Mouse (Mus musculus) liver, postnatal 0 days (tissue): Measurements from ENCODE around the gene Serpini1. TPM values are rescaled to one million over a fixed set of nuclear protein-coding genes. Genes with fewer than 3 reads are reported as not detected.
A peak's percentile ranks its signal among the peaks of the same experiment; 100 is the strongest.

ENCODE experiments used
- ATAC-seq: fragments of 200-750 bp; cut with Nextera tagmentation; 2 replicates; pipeline ENCODE4 v1.8.0; 2017; ENCODE audit warnings: mild to moderate bottlenecking, moderate library complexity
- DNase-seq: peaks from one replicate; pipeline ENCODE4 v3.0.0-alpha.2; 2016
- H3K27ac ChIP-seq: fragments of 300-500 bp; sonication (generic); 2 replicates; pipeline ENCODE4 v1.5.1; 2014; ENCODE audit warnings: antibody characterized with exemption, moderate library complexity, mild to moderate bottlenecking, low read depth
- H3K27me3 ChIP-seq: fragments of 300-500 bp; sonication (generic); 2 replicates; pipeline ENCODE4 v1.6.1; 2014; ENCODE audit warnings: low read length, control low read depth, mixed read lengths; ENCODE audit not compliant: insufficient read depth
- H3K36me3 ChIP-seq: fragments of 300-500 bp; sonication (generic); replicated peaks from 2 replicates; pipeline ENCODE4 v1.6.1; 2014; ENCODE audit warnings: mild to moderate bottlenecking, control low read depth, low read length, moderate library complexity, mixed read lengths; ENCODE audit not compliant: insufficient read depth
- H3K4me1 ChIP-seq: fragments of 300-500 bp; sonication (generic); 2 replicates; pipeline ENCODE4 v1.6.1; 2014; ENCODE audit warnings: antibody characterized with exemption, mild to moderate bottlenecking, control low read depth; ENCODE audit not compliant: insufficient read depth
- H3K4me2 ChIP-seq: fragments of 300-500 bp; sonication (generic); 2 replicates; pipeline ENCODE4 v1.6.1; 2014; ENCODE audit warnings: low read depth, mild to moderate bottlenecking, low read length, moderate library complexity, mixed read lengths
- H3K4me3 ChIP-seq: fragments of 300-500 bp; sonication (generic); 2 replicates; pipeline ENCODE4 v1.5.1; 2014; ENCODE audit warnings: low read depth, low read length
- H3K9ac ChIP-seq: fragments of 300-500 bp; sonication (generic); replicated peaks from 2 replicates; pipeline ENCODE4 v1.6.1; 2014; ENCODE audit warnings: mild to moderate bottlenecking, moderate library complexity
- H3K9me3 ChIP-seq: fragments of 300-500 bp; sonication (generic); 2 replicates; pipeline ENCODE4 v1.6.1; 2016; ENCODE audit warnings: mild to moderate bottlenecking, control low read depth, low read length, mixed read lengths
- CTCF ChIP-seq: sonication (generic); IDR thresholded peaks from 2 replicates; pipeline ENCODE4 v1.5.1; 2016; ENCODE audit warnings: antibody characterized with exemption, low read depth
- EP300 ChIP-seq: IDR thresholded peaks from 2 replicates; pipeline ENCODE4 v1.6.1; 2016; ENCODE audit warnings: antibody characterized with exemption, low read depth, mild to moderate bottlenecking
- WGBS: fragments of 180-500 bp; shearing (Covaris S2); extraction: QIAGEN DNeasy Blood & Tissue Kit; methylation state at CpG from one replicate; pipeline ENCODE4 v1.1.7; 2014; ENCODE audit not compliant: insufficient replicate concordance; 5-methylcytosine and 5-hydroxymethylcytosine counted together
- polyA plus RNA-seq: library from polyadenylated mRNA; unstranded; fragments of >200 nt; fragmentation: Nextera tagmentation; extraction: Ambion mirVana; gene quantifications from 2 replicates; pipeline ENCODE4 v1.2.1, GENCODE M21; 2015

The Serpini1 gene
- polyA plus RNA-seq, 1 experiment from 2014 or later: 0.45 TPM

GRCm38 (mm10) chr3:75541259-75541658 lies 16.1 kb upstream of the Serpini1 start:
- H3K27me3 ChIP-seq: no peaks in the 10 kb centered on the region
- H3K9me3 ChIP-seq: no peaks in the 10 kb centered on the region
- H3K36me3 ChIP-seq: peaks cover 12% of the 10 kb centered on the region
- ATAC-seq (no peak), DNase-seq (no peak)
- H3K4me2 ChIP-seq: no peak overlapping the region
- H3K4me3 ChIP-seq: no peak overlapping the region
- 72% methylated on average over 4 of the region's 4 CpGs for WGBS
- peaks cover 5% of the 10 kb centered on the region for H3K4me1 ChIP-seq
- TF ChIP-seq EP300 (no peak), CTCF (no peak)
- no peak overlapping the region for H3K9ac ChIP-seq
- no peak overlapping the region for H3K27ac ChIP-seq

GRCm38 (mm10) chr3:75542852-75543251 lies 14.5 kb upstream of the Serpini1 start:
- DNase-seq: peak; percentile 22

GRCm38 (mm10) chr3:75544287-75544686 lies 13.1 kb upstream of the Serpini1 start:
- Histone ChIP-seq H3K4me2 (no peak overlapping the region), H3K27me3 (no peaks in the 10 kb centered on the region), H3K4me1 (peaks cover 5% of the 10 kb centered on the region), H3K36me3 (peaks cover 5% of the 10 kb centered on the region), H3K27ac (no peak overlapping the region), H3K9me3 (no peaks in the 10 kb centered on the region), H3K9ac (no peak overlapping the region), H3K4me3 (no peak overlapping the region)
- TF ChIP-seq CTCF: no peak
- TF ChIP-seq EP300: peak; percentile 73
- DNase-seq (no peak), ATAC-seq (peak; percentile 80)
- WGBS: 60% methylated on average over 1 of the region's 1 CpGs

More at GRCm38 (mm10) chr3:75542852-75543251, 14.5 kb upstream of the Serpini1 start:
- H3K4me2 ChIP-seq: peak overlapping the region; percentile 11; the same call in 1 of the 2 replicates
- peaks cover 12% of the 10 kb centered on the region for H3K36me3 ChIP-seq
- H3K4me1 ChIP-seq: peaks cover 5% of the 10 kb centered on the region
- H3K9ac ChIP-seq: no peak overlapping the region
- no peak; the same call in 1 of the 2 replicates for ATAC-seq
- TF ChIP-seq CTCF (no peak), EP300 (no peak)
- H3K4me3 ChIP-seq: no peak overlapping the region
- H3K27ac ChIP-seq: no peak overlapping the region
- no peaks in the 10 kb centered on the region for H3K9me3 ChIP-seq
- H3K27me3 ChIP-seq: no peaks in the 10 kb centered on the region
- WGBS: 53% methylated on average over 3 of the region's 3 CpGs

DNA sequence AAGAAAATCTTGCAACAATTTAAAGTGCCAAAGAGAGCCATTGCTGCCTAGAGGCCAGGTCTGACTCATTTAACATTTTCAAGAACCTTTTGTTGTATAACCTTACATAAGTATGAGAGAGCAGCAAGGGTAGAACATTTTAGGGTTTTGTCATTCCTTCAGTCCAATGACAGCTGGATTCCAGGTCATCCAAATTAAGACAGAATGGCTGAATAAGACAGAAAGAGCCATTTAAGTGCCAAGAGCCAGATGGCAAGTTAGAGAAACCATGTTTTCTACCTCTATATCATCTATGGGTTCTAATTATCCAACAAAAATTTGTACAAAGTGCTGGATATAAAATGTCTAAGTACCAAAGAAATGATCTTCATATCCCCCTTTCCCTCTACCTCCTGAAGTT lies 6.1 kb upstream of the Serpini1 start:
- ATAC-seq: no peak
- TF ChIP-seq CTCF (no peak), EP300 (no peak)

GRCm38 (mm10) chr3:75556121-75556694 lies 1.1 kb upstream of the Serpini1 start:
- TF ChIP-seq CTCF (no peak), EP300 (no peak)
- no peaks in the 10 kb centered on the region for H3K36me3 ChIP-seq
- peak overlapping the region; percentile 99 for H3K9ac ChIP-seq
- no peaks in the 10 kb centered on the region for H3K9me3 ChIP-seq
- peak overlapping the region; percentile 98 for H3K27ac ChIP-seq
- WGBS: under 1% methylated on average over 31 of the region's 36 CpGs
- DNase-seq: no peak
- peaks cover 15% of the 10 kb centered on the region for H3K4me1 ChIP-seq
- H3K27me3 ChIP-seq: no peaks in the 10 kb centered on the region
- peak overlapping the region; percentile 98 for H3K4me3 ChIP-seq
- H3K4me2 ChIP-seq: peak overlapping the region; percentile 85
- peak; percentile 46 for ATAC-seq

More for the DNA sequence above, 6.1 kb upstream of the Serpini1 start:
- Histone ChIP-seq H3K9ac (no peak overlapping the region), H3K36me3 (no peaks in the 10 kb centered on the region), H3K4me1 (peaks cover 11% of the 10 kb centered on the region), H3K4me3 (no peak overlapping the region), H3K27ac (no peak overlapping the region), H3K27me3 (no peaks in the 10 kb centered on the region), H3K4me2 (no peak overlapping the region), H3K9me3 (no peaks in the 10 kb centered on the region)
- no peak for DNase-seq

GRCm38 (mm10) chr3:75556695-75557291 lies 554 bp upstream of the Serpini1 start, which contains the start of gene Pdcd10:
TSS of gene Pdcd10 (minus strand) at chr3:75556856.
- ATAC-seq: peak; percentile 95
- peak within 1 kb of the TSS; percentile 89 for H3K4me2 ChIP-seq
- under 1% methylated on average over 35 of the region's 35 CpGs for WGBS
- H3K4me3 ChIP-seq: peak within 1 kb of the TSS; percentile 98
- DNase-seq: peak; percentile 100
- no peaks in the 10 kb centered on the region for H3K27me3 ChIP-seq
- no peaks in the 10 kb centered on the region for H3K36me3 ChIP-seq
- H3K9ac ChIP-seq: peak within 1 kb of the TSS; percentile 99
- H3K27ac ChIP-seq: peak within 1 kb of the TSS; percentile 98
- peak; percentile 40; the same call in 1 of the 2 replicates for TF ChIP-seq EP300
- TF ChIP-seq CTCF: peak; percentile 56
- H3K9me3 ChIP-seq: no peaks in the 10 kb centered on the region
- peaks cover 15% of the 10 kb centered on the region for H3K4me1 ChIP-seq
